Mouse (Mus musculus) left cerebral cortex, adult 18-20 months (tissue): Measurements from ENCODE around the gene Nsmce3. TPM values are rescaled to one million over a fixed set of nuclear protein-coding genes. Genes with fewer than 3 reads are reported as not detected.

Experiments used
- DNase-seq, 2 experiments: peaks; one replicate each; pipeline ENCODE4 v3.0.0; 2021 to 2022; ENCODE audit warnings: low spot score in 2 of 2, mixed read lengths in 1 of 2
- long read RNA-seq, 2 experiments: library from polyadenylated mRNA; stranded (forward); transcript quantifications; one replicate each; pipeline ENCODE4 v2.0.0; 2021
- total RNA-seq, 2 experiments: library from RNA; stranded (reverse); gene quantifications; 2 replicates each; pipeline ENCODE4 v1.2.3; 2021

Gene Nsmce3
- 10 to 100 TPM; 10.6 to 11.7 TPM for total RNA-seq
- long read RNA-seq, experiment 1, full-length matches to known transcripts, result 45 of 45 reads
- long read RNA-seq, experiment 1, partial matches to known transcripts, result 0 of 45 reads
- long read RNA-seq, experiment 1, other reads (novel, unspliced or antisense), result 0 of 45 reads
- long read RNA-seq, experiment 2, full-length matches to known transcripts, result 43 of 43 reads
- long read RNA-seq, experiment 2, partial matches to known transcripts, result 0 of 43 reads
- long read RNA-seq, experiment 2, other reads (novel, unspliced or antisense), result 0 of 43 reads

DNA sequence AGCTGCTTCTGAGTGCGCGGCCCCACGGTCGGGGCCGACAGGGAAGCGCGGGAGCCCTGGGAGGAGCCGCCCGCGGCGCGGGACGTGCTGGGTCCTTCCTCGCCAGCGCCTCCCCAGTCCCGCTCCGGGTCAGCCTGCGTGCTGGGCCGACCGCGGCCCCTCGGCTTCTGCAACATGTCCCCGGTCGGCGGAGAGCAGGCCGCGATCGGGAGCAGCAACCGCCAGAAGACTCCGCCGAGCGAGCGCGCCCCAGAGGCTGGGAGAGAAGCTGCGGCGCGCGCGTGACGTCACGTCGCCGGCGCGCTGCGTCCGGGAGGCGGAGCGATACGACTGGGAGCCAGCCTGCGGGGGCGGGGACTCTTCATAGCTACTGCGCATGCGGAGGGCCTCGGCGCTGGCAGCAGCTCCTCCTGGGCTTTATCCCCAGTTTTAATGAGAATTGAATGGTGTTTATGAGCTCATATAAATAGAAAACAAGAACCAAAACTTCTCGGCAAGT, at the start of gene Nsmce3:
Nsmce3 (minus strand) TSS at position 255 of the 499 bp plus-strand sequence.
- peak; percentile 98 for DNase-seq

DNA sequence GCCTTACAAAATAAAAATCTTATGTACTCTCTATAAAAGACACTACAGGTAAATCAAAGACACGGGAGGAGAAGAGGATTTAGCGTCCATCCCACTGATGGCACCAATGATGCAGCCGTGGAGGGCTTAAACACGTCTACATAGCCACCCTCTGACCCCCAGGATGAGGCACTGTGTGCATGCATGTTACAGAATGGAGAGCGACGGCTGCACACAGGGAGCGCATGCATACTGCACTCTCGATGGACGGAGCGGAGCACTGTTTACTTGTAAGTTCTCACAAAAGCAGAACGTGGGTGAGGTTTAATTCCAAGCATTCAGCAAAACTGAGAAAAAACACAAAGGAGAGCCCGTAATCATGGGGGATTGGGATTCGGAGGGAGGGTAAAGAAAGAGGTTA, 48.4 kb upstream of the Nsmce3 start:
- DNase-seq, result no peak

DNA sequence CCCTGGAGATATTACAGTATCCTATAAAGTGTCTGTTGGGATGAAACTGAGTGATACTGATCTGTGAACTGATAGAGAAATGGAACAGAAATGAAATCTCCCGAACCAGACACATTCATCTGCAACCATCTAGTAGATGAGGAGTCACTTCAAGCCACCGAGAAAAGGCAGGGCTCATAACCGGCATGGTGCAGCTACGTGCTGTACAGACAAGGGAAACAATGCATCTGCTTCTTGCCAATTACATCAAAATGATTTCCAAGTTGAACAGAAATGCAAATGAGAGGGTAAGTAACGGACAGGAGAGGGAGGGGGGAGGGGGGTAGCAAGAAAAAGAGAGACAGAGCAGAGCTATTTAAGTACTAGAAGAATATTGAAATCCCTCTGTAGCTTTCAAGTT, 47.9 kb upstream of the Nsmce3 start:
- DNase-seq, result no peak

DNA sequence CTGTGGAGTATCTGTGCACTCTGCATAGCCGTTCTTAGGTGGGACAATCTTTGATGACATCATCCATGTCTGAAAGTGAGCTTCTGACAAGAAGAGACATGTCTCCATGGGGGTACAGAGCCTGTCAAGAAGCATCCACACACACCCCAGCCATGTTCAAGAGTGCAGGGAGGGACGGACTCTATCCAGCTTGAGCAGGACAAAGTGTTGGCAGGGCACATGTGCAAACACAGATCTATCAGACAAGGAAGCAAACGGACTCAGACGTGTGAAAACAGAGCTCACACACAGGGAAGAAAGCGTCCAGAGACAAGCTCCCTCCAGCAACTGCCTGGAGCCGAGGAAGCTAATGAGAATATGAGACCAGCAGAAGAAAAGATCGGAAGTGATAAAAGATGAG, 43.9 kb upstream of the Nsmce3 start:
- no peak for DNase-seq

DNA sequence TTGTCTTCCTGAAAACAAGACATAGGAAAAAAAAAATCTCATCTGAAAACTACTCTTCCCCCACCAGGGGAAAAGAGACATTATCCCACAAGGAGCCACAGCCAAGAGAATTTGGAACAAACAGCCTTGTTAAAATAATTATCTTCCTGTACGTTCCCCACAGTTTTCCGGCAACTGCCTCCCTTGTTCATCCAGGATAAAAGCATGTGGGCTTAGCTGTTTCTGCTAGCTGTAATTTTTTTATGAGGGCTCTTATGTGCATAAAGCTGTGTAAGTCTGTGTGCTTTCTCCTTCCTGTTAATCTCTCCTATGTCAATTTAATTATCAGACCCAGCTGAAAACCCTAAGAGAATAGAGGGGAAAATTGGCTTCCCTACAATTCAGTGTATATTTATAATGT, 42.3 kb upstream of the Nsmce3 start:
- DNase-seq, result no peak

DNA sequence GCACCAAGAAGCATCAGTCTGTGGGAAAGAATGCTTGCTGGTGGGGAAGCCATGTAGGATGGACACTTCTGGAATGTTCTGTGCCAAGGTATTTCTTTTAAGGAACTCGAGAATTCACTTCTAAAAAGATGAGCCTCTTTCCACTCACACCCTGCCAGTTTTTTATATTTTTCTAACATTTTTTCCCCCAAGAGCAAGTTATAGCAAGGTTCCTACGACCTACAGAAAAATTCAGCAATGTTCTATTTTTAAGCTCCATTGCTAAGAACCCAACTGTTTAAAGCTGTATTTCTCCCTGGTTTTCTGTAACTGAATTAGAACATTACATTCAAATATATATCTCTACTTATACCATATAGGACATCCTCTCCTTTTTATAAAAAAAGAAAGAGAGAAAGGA, 39.1 kb upstream of the Nsmce3 start:
- no peak for DNase-seq

DNA sequence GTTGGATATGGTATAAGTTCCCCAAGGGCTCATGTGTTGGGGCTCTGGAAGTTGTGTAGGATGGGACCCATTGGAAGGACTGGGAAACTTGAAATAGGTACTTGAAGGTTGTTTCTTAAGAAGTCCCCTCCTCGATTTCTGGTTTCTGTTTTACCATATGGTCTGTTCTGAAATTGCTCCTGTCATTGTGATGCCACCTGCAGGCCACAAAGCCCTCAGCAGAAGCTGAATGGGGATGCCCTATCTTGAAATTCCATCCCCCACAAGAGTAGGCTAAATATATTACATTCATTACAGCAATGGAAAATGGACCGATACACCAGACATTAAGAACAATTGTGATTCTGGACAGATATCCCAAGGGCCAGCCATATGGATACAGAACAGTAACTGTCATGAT, 37.4 kb upstream of the Nsmce3 start:
- no peak for DNase-seq

DNA sequence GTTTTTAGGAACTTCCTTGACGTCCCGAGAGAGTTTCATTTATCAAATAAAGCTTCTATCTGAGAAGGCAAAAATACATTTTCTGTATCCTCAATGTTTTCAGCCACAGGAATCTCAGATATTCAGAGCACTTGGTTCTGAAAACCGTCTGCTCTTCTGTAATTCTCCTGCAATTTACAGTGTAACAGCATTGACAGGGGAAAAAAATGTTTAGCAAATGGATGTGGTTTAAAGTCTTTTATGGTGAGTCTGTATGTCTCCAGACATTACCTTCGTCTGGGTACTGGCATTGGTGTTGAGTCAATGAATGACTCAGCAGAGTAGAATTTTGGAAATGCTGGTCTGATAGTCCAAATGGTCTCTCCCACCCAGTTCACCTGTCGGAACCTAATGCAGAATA, 34.2 kb upstream of the Nsmce3 start:
- DNase-seq, result no peak

DNA sequence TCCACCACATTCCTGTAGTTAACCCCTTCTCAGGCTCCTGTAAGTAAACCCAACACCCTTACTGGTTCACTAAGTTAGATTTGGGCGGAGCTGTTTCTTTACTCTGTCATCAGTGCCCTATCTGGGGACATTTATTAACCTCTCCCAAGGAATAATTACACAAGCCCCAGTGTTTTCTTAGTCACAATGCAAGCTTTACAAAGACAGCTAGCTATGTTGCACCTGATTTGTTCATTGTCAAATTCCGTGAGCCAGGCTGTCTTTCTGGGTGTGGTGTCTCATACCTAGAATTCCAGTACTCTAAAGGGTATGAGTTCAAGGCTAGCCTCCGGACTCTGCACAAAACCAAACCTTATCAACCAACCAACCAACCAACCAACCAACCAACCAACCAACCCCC, 32.7 kb upstream of the Nsmce3 start:
- no peak for DNase-seq

DNA sequence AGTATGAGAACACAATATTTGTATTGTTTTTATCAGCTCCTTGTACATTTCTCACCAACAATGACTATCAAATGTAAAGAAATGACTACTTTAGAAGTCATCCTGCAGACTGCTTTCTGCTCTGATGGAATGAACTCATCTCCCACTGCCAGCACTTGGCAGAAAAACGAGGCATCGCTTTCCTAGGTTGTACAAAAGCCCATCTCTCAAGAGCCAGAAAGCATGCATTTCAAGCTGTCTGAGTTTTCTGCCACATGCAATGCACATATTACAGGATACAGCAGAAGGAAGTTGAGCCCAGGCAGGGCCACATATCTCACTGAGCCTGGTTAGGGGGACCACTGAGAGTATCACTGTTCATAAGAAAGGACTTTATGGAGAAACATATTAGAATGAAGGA, 27.5 kb upstream of the Nsmce3 start:
- no peak for DNase-seq

DNA sequence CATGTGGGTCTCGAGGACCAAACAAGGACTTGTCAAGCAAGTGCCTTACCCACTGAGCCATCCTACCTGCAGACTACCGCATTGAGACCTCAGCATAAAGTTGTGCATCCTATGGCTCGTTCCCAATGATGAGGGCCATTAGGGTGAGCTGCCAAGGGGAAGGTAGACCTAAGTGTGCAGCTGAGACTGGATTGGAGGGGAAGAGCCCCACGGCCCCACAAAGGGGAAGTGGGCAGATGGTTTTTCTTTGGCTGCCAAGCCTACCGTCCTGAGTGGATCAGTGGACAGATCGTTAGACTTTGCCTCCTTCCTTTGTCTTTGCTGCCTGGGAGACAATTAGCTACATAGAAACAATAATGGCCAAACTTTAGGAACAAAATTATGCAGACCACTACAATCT, 23.8 kb upstream of the Nsmce3 start:
- DNase-seq, result no peak

DNA sequence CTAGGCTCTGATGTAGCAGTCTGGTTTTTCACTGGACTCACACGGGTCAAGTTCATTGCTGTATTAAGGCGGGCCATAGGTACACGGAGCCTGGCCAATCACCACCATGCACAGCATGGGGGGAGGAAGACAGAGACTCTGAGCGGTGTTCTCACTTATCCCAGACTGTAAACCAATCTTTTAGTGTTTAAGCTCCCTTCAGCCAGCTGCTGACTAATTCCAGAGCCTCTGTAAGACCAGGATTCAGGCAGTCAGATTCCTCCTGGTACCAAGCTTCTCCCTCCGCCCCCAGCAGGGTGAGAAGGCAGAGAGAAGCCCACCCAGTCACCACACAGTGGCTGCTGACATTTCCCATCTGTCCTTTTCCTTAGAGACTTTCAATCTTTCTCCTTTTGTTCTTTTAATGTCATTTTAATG, 22.9 kb upstream of the Nsmce3 start:
- no peak for DNase-seq

DNA sequence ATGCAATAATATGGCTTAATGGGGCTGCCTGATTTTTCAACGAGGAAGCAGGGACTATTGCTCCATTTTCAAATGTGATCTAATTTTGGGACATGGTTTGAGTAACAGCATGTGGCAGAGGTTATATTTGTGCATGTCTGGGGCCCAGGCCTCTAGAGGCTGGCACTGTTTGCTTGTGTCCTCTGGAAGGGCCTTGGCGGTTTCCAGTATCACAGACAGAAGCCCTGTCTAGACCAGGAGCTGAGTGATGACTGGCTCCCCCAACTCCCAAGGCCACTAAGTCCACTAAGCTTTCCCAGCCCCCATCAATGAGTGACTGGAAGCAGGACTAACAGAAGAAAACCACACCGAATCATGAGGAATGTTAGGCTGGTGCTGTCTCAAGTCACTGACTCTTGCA, 18.3 kb upstream of the Nsmce3 start:
- no peak for DNase-seq

DNA sequence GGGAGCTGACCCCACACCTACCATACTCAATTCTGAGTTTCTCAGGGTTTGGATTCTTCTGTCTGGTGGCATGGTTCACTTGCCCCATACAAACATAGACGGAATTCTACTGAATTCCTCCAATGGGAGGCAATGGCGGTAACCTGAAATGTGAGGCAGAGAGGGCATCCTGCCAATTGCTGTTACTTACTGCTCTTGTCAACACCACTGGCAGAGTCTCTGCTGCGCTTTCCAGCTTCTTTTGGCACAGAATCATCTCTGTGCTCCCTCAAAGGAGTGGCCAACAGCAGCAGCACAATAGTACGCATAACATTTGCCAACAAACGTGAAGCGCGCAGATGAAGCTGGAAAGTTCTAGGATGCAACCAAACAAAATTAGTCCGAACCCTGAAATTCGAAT, 17.1 kb upstream of the Nsmce3 start:
- no peak for DNase-seq

DNA sequence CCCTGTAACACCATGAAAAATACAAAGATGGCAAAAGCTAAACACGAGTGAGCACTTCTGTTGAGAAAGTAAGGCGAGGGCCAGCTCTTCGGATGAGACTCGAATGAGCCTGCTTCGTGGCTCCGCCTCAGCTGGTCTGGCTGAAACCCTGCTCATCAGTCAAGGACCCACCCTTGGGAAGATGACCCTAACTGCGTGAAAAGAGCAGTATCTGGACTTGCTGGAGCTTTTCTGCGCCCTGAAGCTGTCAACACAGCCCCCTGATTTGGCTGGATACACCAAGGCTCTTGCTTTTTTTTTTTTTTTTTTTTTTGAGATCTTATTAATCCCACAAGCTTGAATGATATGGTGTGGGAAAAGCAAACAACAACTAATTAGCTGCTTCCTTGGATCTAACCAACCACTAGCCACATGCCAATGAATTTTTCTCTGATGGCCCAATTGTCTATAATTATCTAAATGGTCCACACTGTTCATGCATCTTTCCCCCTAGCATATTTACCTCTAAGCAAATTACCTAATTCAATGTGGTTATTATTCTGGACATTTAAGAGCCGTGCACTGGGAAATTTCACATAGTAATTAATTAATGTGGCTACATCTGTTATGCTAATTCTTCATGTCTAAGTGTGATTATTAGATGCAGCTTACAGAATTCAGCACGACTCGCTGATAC, 11.5 kb upstream of the Nsmce3 start:
- DNase-seq, result no peak

DNA sequence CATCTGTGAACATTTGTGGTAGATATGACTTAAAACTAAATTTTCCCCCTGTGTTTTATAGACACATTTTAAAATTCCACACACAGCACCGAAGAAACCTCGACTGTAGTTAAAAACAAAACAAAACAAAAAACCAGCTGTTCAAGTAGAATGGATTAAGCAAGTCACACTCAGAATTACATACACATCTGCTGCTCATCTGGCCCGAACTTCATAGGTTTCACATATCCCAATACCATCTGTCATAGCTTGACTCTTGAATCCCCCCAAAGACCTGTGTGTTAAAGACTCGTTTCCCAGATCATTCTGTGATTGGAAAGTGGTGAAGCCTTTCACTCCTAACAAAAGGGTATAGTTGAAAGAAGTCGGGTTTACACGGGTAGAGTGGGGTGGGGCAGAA, 9.4 kb upstream of the Nsmce3 start:
- DNase-seq, result no peak

DNA sequence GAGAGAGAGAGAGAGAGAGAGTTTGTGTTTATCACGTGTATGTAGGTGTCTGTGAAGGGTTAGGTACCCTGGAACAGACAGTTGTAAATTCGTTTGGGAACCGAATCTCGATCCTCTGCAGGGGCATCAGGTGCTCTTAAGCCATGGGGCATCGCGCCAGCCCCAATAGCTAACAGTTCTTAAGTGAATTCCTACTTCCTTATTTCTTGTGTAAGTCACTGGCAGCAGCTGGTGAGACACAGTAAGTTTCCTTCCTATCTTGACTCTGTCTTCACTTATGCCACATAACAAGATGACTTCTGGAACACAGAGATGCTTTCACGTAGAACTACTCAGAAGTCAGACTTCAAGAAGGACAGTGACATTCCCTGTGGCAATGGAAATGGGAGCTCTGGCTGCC, 8.6 kb upstream of the Nsmce3 start:
- DNase-seq, result no peak

DNA sequence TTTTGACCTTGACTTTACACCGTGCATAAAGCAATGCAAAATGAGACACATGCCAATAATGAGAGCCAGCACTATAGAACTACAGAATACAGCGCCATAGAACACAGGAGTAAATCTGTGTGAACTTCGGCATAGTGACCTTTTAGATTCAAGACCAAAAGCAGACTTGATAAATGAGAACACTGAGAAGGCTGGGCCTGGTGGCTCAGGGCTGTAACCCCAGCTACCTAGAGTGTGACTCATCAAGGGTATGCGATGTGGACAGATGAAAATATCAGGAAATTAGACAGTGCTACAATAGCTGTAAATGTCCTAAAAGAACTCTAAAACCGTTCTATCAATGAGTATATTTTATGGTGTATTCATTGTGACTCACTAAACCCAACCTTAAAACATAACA, 7.6 kb upstream of the Nsmce3 start:
- DNase-seq, result no peak

DNA sequence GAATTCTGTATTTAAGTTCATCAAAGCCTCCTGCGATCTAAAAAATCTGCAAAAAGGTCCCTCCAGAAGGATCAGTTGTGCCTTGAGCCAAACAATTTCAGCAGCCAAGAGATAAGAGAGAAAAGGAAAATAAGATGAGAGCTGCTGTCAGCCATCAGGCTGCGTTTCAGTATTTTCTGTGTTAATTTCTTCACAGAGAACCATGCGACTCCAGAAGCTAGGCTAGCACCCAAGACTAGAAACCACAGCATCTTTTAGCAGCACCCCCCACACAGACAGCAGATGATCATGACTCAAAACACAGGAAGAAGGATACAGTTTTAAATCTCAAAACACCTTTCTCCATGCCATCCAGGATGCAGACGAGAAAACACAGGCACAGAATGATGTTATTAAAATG, 2.1 kb upstream of the Nsmce3 start:
- DNase-seq, result peak; percentile 42 to 44

DNA sequence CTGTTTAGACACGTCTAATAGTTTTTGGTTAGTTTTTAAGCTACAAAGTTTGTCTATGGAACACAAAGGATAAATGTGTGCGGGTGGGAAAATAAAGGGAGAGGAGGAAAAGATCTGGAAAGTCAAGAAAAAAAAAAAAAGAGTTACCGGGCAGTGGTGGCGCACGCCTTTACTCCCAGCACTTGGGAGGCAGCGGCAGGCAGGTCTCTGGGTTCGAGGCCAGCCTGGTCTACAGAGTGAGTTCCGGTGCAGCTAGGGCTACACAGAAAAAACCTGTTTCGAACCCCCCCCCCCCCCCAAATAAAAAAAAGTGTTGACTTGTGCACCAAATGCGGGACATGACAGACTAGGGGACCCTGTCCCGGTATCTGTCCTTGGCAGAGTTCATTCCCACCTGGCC, 469 bp upstream of the Nsmce3 start:
- DNase-seq, result no peak

DNA sequence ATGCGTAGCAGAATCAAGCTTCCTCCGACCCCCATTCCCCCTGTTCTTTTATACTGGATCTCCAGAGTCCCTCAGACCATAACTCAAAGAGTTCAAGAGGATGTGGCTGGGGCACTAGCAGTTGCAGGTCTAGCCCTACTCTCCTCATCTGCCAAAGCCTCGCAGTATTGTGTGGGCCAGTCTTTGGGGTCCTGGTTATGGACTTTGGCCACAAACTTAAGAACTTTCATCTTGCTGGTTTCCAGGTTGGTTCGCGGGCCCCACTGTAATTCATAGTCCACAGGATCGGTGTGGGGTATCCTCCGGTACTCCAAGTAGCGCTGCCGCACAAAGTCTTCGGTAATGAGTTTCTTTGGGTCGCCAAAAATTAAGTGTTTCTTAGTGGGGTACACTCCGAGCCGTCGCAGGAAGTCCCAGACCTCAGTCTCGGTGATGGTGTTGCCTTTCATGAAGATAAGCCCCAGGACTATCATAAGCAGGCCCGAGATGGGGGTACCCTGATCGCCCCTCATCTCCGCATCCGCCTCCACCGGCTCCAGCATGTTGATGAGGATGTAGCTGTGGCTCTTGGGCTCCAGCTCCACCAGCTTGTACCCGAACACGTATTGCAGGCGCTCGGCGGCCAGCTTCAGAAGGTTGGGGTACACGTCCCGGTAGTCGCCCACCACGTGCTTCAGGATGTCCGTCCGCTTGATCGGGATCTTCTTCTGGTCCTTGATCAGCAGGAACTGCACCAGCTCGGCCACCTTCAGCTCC, 632 bp downstream of the Nsmce3 start:
- DNase-seq, result no peak

DNA sequence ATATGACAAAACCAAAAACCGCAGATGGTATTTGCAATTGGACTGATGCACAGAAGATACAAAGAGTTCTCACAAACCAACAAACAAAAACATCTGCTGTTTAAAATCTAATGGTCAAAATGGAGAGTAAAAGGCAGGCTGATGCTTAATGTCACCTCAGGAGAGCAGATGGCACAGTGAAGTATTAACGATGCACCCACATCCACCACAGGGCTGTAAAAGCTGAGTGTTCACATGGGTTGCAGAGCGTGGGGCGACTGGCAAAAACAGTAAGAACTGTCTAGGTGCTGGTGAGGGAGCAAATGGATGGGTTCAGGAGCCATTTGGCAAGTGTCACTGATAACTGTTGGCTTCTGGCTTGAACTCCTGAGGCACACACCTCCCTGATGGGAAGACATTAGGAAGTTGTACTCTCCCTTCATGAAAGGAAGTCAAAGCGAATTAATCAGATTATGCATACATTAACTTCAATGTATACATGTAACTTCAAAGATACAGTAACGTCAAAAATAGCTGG, 3.2 kb downstream of the Nsmce3 start:
- DNase-seq, result no peak
